Mouse (Mus musculus) heart, adult 11 months (tissue): ENCODE data around the gene Plcd3.

Experiments used
- DNase-seq: peaks from one replicate; pipeline ENCODE4 v3.0.0; 2022

Gene Plcd3

GRCm38 (mm10) chr11:103096979-103097894 lies 4.2 kb downstream of the Plcd3 start:
- DNase-seq: peak; percentile 97

- DNase-seq: peak; percentile 89
Observed at GRCm38 (mm10) chr11:103095801-103096200, 5.7 kb downstream of the Plcd3 start.

GRCm38 (mm10) chr11:103095107-103095670 lies 6.3 kb downstream of the Plcd3 start:
- peak; percentile 93 for DNase-seq

GRCm38 (mm10) chr11:103093862-103094833 lies 7.3 kb downstream of the Plcd3 start:
- DNase-seq: peak; percentile 97

- DNase-seq: peak; percentile 91
Observed at GRCm38 (mm10) chr11:103093306-103093705, 8.2 kb downstream of the Plcd3 start.

- peak; percentile 94 for DNase-seq
Observed at GRCm38 (mm10) chr11:103081631-103082030, 19.8 kb downstream of the Plcd3 start.

- peak; percentile 92 for DNase-seq
Observed at GRCm38 (mm10) chr11:103080323-103081091, 21.0 kb downstream of the Plcd3 start.

- peak; percentile 91 for DNase-seq
Observed at GRCm38 (mm10) chr11:103078131-103078530, 23.3 kb downstream of the Plcd3 start.

- peak; percentile 93 for DNase-seq
Observed at GRCm38 (mm10) chr11:103076581-103076980, 24.9 kb downstream of the Plcd3 start.

GRCm38 (mm10) chr11:103076010-103076409 lies 25.4 kb downstream of the Plcd3 start:
- peak; percentile 97 for DNase-seq

GRCm38 (mm10) chr11:103074796-103075323 lies 26.6 kb downstream of the Plcd3 start:
- peak; percentile 95 for DNase-seq

GRCm38 (mm10) chr11:103074121-103074650 lies 27.3 kb downstream of the Plcd3 start:
- peak; percentile 93 for DNase-seq

- DNase-seq: peak; percentile 93
Observed at GRCm38 (mm10) chr11:103073671-103074070, 27.8 kb downstream of the Plcd3 start.

GRCm38 (mm10) chr11:103070322-103070880 lies 31.1 kb downstream of the Plcd3 start:
- peak; percentile 91 for DNase-seq

- DNase-seq: peak; percentile 90
Observed at GRCm38 (mm10) chr11:103069731-103070130, 31.7 kb downstream of the Plcd3 start.

- DNase-seq: peak; percentile 89
Observed at GRCm38 (mm10) chr11:103068884-103069283, 32.6 kb downstream of the Plcd3 start.

- DNase-seq: peak; percentile 87
Observed at GRCm38 (mm10) chr11:103068272-103068671, 33.2 kb downstream of the Plcd3 start.

- peak; percentile 98 for DNase-seq
Observed at GRCm38 (mm10) chr11:103067457-103068001, 33.9 kb downstream of the Plcd3 start.

- no peak for DNase-seq
Observed at GRCm38 (mm10) chr11:103067051-103067361, 34.5 kb downstream of the Plcd3 start.

- DNase-seq: peak; percentile 94
Observed at GRCm38 (mm10) chr11:103066191-103067050, 35.0 kb downstream of the Plcd3 start.
